In the genomic region with DNA sequence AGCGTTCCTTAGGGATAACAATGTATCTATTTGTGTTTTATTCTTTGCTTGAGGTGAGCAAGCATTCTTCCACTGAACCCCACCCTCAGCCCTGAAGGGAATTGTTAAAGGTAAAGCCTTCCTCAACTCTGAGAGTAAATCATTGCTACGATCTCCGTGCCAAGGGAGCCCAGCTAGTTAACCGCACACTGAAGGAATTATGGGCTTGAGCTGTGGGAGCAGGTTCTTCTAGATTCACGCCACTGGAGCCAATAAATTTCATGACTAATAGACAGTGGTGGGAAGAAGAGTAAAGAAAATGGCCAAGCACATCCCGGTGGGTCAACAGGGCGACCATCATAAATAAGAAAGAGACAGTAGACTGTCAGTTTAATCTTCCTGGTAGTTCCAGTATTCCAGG, we compare ENCODE assay signal across 21 mouse cellular contexts. TPM values are rescaled to one million over a fixed set of nuclear protein-coding genes. Genes with fewer than 3 reads are reported as not detected.
A peak's percentile ranks its signal among the peaks of the same experiment; 100 is the strongest.
DNase-seq lines count a peak whose midpoint lies in the region; ATAC-seq and TF ChIP-seq lines count a peak whose summit lies in the region.
"Had no signal": no experiment of that assay in that cellular context is flagged by ENCODE, and none has a peak within 500 bp of the region (broad histone marks: within the 10 kb centered on the region; RNA-seq: fewer than 3 reads in every experiment).

No protein-coding gene starts in this region.

- DNase-seq in neural tube, embryonic 10.5 days (ENCODE audit: extremely low spot score, low spot score) = no peak
- DNase-seq in kidney, adult 9 months = peak; percentile 71
- DNase-seq in kidney, postnatal 0 days (ENCODE audit: low spot score) = peak; percentile 71
- no peak for DNase-seq in right cerebral cortex, postnatal 25 days
- DNase-seq in cerebellum, adult 2 months = no peak
- DNase-seq: adrenal gland, adult 8-10 months; adrenal gland, postnatal 36 days; cerebellum, adult 11 months; cerebellum, adult 9-11 months; cerebellum, postnatal 36 days; forebrain, postnatal 0 days; gastrocnemius, postnatal 14 days; heart, adult 2 months; heart, postnatal 14 days had no signal

- ATAC-seq in neural tube, embryonic 14.5 days (ENCODE audit: low read depth) = peak; percentile 9; the same call in 1 of the 2 replicates
- peak; percentile 57; the same call in 1 of the 2 replicates for ATAC-seq in kidney, postnatal 0 days (replicated peaks; ENCODE audit: low FRiP score, low read depth)
- no peak for ATAC-seq in intestine, embryonic 16.5 days
- ATAC-seq: forebrain, embryonic 13.5 days; forebrain, postnatal 0 days had no signal

- H3K4me3 ChIP-seq in neural tube, embryonic 14.5 days (ENCODE audit: low read depth, low read length) = no peak overlapping the region
- no peak overlapping the region for H3K4me3 ChIP-seq in kidney, postnatal 0 days (replicated peaks; ENCODE audit: low read depth, low read length)
- H3K4me3 ChIP-seq in intestine, embryonic 16.5 days (ENCODE audit: low read length) = no peak overlapping the region
- H3K4me3 ChIP-seq in cerebellum, adult 2 months (replicated peaks; ENCODE audit: insufficient read depth, low read depth, low read length) = no peak overlapping the region
- H3K4me3 ChIP-seq: embryonic facial prominence, embryonic 10.5 days; forebrain, embryonic 13.5 days; heart, adult 2 months; heart, embryonic 15.5 days had no signal

- no peaks in the 10 kb centered on the region for H3K27me3 ChIP-seq in neural tube, embryonic 14.5 days (ENCODE audit: control insufficient read depth, insufficient read depth, low read length)
- no peaks in the 10 kb centered on the region for H3K27me3 ChIP-seq in kidney, postnatal 0 days (ENCODE audit: insufficient read depth, low read length)
- H3K27me3 ChIP-seq in intestine, embryonic 16.5 days (replicated peaks; ENCODE audit: control insufficient read depth, insufficient read depth, low read length) = no peaks in the 10 kb centered on the region
- no peaks in the 10 kb centered on the region for H3K27me3 ChIP-seq in cerebellum, adult 2 months (ENCODE audit: control insufficient read depth, insufficient read depth, low read length)
- H3K27me3 ChIP-seq: forebrain, embryonic 13.5 days; heart, embryonic 15.5 days had no signal

- H3K4me1 ChIP-seq in neural tube, embryonic 14.5 days (ENCODE audit: control insufficient read depth, insufficient read depth, low read length) = peaks cover 38% of the 10 kb centered on the region
- peaks cover 12% of the 10 kb centered on the region; the same call in 1 of the 2 replicates for H3K4me1 ChIP-seq in kidney, postnatal 0 days (replicated peaks; ENCODE audit: insufficient read depth, low read length)
- H3K4me1 ChIP-seq in intestine, embryonic 16.5 days (ENCODE audit: control insufficient read depth, insufficient read depth, low read length) = peaks cover 29% of the 10 kb centered on the region
- H3K4me1 ChIP-seq in cerebellum, adult 2 months (ENCODE audit: control insufficient read depth, insufficient read depth, low read length) = peaks cover 6% of the 10 kb centered on the region; the same call in 1 of the 2 replicates

- no peak overlapping the region for H3K4me2 ChIP-seq in neural tube, embryonic 14.5 days (ENCODE audit: low read depth, low read length)
- no peak overlapping the region for H3K4me2 ChIP-seq in kidney, postnatal 0 days (ENCODE audit: low read length)
- H3K4me2 ChIP-seq in intestine, embryonic 16.5 days (ENCODE audit: low read depth, low read length) = no peak overlapping the region
- H3K4me2 ChIP-seq: forebrain, embryonic 13.5 days; heart, embryonic 11.5 days; heart, embryonic 15.5 days; hindbrain, embryonic 14.5 days had no signal

- no peaks in the 10 kb centered on the region for H3K9me3 ChIP-seq in neural tube, embryonic 14.5 days (ENCODE audit: control insufficient read depth, low read length)
- no peaks in the 10 kb centered on the region for H3K9me3 ChIP-seq in kidney, postnatal 0 days (replicated peaks; ENCODE audit: low read length)
- H3K9me3 ChIP-seq in intestine, embryonic 16.5 days (ENCODE audit: control insufficient read depth, low read length) = no peaks in the 10 kb centered on the region
- H3K9me3 ChIP-seq: embryonic facial prominence, embryonic 10.5 days; forebrain, embryonic 13.5 days; heart, embryonic 15.5 days had no signal

- TF ChIP-seq CTCF in kidney, postnatal 0 days (IDR thresholded peaks at IDR 0.05; ENCODE audit: low read depth) = no peak
- no peak for TF ChIP-seq CTCF in cerebellum, adult 2 months (IDR thresholded peaks at IDR 0.05; ENCODE audit: borderline replicate concordance, insufficient read depth, low read depth, low read length)

- no peak overlapping the region for H3K9ac ChIP-seq in neural tube, embryonic 14.5 days (replicated peaks; ENCODE audit: low read depth, low read length)
- no peak overlapping the region for H3K9ac ChIP-seq in kidney, postnatal 0 days (ENCODE audit: low read depth, low read length)
- H3K9ac ChIP-seq in intestine, embryonic 16.5 days (ENCODE audit: low read depth, low read length) = no peak overlapping the region
- H3K9ac ChIP-seq: forebrain, embryonic 13.5 days; forebrain, postnatal 0 days; heart, embryonic 15.5 days; hindbrain, embryonic 14.5 days had no signal

- no peaks in the 10 kb centered on the region for H3K36me3 ChIP-seq in neural tube, embryonic 14.5 days (ENCODE audit: control insufficient read depth, insufficient read depth, low read length)
- H3K36me3 ChIP-seq in kidney, postnatal 0 days (ENCODE audit: insufficient read depth, low read length) = no peaks in the 10 kb centered on the region
- no peaks in the 10 kb centered on the region for H3K36me3 ChIP-seq in intestine, embryonic 16.5 days (ENCODE audit: control insufficient read depth, insufficient read depth, low read length)
- H3K36me3 ChIP-seq: embryonic facial prominence, embryonic 10.5 days; heart, embryonic 15.5 days had no signal

- WGBS in neural tube, embryonic 14.5 days = 41% methylated on average over 7 of the region's 7 CpGs
- whole genome bisulfite sequencing in kidney, postnatal 0 days = 24% methylated on average over 7 of the region's 7 CpGs
- 72% methylated on average over 7 of the region's 7 CpGs for WGBS in intestine, embryonic 16.5 days
- WGBS in cerebellum, adult 2 months = 98% methylated on average over 7 of the region's 7 CpGs

- no peak for TF ChIP-seq POLR2A in cerebellum, adult 2 months (IDR thresholded peaks at IDR 0.05; ENCODE audit: borderline replicate concordance, insufficient read depth, low read length)

- no peak overlapping the region for H3K27ac ChIP-seq in neural tube, embryonic 14.5 days (ENCODE audit: low read depth, low read length)
- H3K27ac ChIP-seq in kidney, postnatal 0 days = no peak overlapping the region
- H3K27ac ChIP-seq in intestine, embryonic 16.5 days (ENCODE audit: low read length) = no peak overlapping the region
- no peak overlapping the region for H3K27ac ChIP-seq in cerebellum, adult 2 months (ENCODE audit: insufficient read depth, low read length)
- H3K27ac ChIP-seq: embryonic facial prominence, embryonic 10.5 days; forebrain, embryonic 13.5 days; heart, adult 2 months; heart, embryonic 15.5 days; hindbrain, embryonic 14.5 days had no signal

RNA-seq across cellular contexts. Expression of a gene that starts 56.4 kb away (rescaled TPM):
- 136 and 139 TPM in 2 replicates for polyA plus RNA-seq in neural tube, embryonic 14.5 days (2014; fragmentation: Nextera tagmentation; extraction: Ambion mirVana)
- polyA plus RNA-seq in kidney, postnatal 0 days (2015; fragmentation: Nextera tagmentation; extraction: Ambion mirVana) = 23.0 and 24.1 TPM in 2 replicates
- 57.0 and 57.5 TPM in 2 replicates for polyA plus RNA-seq in intestine, embryonic 16.5 days (2015; fragmentation: Nextera tagmentation; extraction: Ambion mirVana)
- polyA plus RNA-seq in cerebellum, adult 2 months (2012; rRNA removed) = 120 and 129 TPM in 2 replicates

Comparison
In these comparisons a context has a peak if more than half of its experiments do, and no peak if none do; other contexts are left out.
1. DNase-seq: peak in kidney, adult 9 months (single experiment) and kidney, postnatal 0 days (single experiment); none in neural tube, embryonic 10.5 days (single experiment), right cerebral cortex, postnatal 25 days (single experiment) and cerebellum, adult 2 months (0 of 2).